Mouse (Mus musculus): ENCODE measurements at regions not wholly inside any gene's neighbourhood (a gene's known extent, or its start where the extent isn't known, plus 50 kb on each side); places are given as distances from the start of the nearest gene placed in this dataset.

DNA sequence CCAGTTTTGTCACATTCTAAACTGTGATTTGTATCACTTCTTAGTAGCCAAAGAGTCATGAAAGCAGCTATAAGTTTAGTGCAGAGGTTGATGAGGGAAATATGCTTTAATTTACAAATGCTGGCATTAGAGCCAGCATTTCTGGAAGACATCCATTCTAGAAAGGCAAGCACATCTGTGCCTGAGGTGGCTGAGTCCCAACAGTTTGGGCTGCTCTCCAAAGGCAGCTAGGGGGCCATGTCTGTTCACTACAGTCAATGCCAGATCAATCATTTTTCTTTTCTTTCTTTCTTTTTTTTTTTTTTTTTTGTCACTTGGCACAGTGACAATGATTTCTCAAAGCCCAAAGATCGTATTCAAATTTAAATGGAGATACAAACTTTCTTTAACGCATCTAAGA is 71.6 kb upstream of the Zic3 start:
- ATAC-seq (ENCODE audit: low FRiP score), result no peak

DNA sequence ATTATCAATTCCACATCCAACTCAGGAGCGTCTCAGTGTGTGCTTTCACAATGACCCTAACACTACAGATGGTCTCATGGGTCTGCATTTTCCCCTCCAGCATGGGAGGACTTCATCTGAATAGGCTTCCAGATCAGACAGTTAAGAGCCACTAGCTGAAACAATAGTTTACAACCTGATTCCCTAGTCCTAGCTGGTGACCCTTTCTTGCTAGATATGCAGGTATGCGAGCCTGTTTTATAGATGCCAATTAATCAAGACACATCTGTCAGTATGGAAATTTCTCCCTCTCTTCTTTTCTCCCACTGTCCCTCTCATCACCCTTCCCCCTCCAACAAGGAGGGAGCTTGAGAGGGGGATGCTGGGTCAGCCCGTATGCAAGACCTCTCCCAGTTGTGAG is 71.2 kb upstream of the Zic3 start:
- Histone ChIP-seq H3K4me1 (no peaks in the 10 kb centered on the region), H3K4me2 (no peak overlapping the region), H3K9me3 (replicated peaks) (no peaks in the 10 kb centered on the region), H3K27me3 (replicated peaks) (no peaks in the 10 kb centered on the region), H3K9ac (replicated peaks) (no peak overlapping the region), H3K36me3 (no peaks in the 10 kb centered on the region), H3K27ac (replicated peaks) (no peak overlapping the region), H3K4me3 (replicated peaks) (no peak overlapping the region)
- ATAC-seq (ENCODE audit: low FRiP score), result no peak
- WGBS, result 26% methylated on average over 3 of the region's 3 CpGs

More for the DNA sequence above, 71.6 kb upstream of the Zic3 start:
- no peaks in the 10 kb centered on the region for H3K4me1 ChIP-seq
- no peaks in the 10 kb centered on the region for H3K27me3 ChIP-seq (replicated peaks)
- WGBS, result 54% methylated on average over 2 of the region's 2 CpGs
- H3K36me3 ChIP-seq, result no peaks in the 10 kb centered on the region
- no peak overlapping the region for H3K27ac ChIP-seq (replicated peaks)
- no peak overlapping the region for H3K4me3 ChIP-seq (replicated peaks)
- no peaks in the 10 kb centered on the region for H3K9me3 ChIP-seq (replicated peaks)
- no peak overlapping the region for H3K9ac ChIP-seq (replicated peaks)
- H3K4me2 ChIP-seq, result no peak overlapping the region

DNA sequence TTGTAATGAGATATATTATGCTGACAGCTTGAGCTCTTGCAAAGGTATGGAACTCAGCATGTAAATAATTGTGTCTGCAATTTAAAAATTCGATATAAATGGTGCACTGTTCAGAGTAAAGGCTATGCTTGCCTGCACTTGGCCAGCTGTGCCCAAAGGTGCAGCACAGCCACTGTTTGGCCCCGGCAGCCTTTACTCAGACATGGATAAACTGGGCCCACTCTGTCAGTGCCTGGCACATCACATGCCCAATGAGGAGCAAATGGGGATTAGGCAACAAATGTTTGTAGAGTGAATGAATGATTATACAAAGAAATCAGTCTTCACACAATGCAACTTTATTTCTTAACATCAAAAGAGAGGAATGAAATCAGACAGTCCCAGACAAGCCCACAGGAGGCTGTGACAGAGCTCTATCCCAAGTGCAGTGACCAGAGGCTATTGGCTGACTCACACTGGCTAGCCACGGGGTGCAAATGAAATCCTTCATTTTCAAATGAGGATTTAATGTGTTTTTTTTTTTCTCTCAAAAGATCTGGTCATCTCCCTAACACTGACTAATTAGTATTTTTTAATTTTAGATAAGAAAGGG is 67.8 kb upstream of the Zic3 start:
- H3K9ac ChIP-seq (replicated peaks), result no peak overlapping the region
- H3K27me3 ChIP-seq (replicated peaks), result no peaks in the 10 kb centered on the region
- no peaks in the 10 kb centered on the region for H3K9me3 ChIP-seq (replicated peaks)
- H3K4me2 ChIP-seq, result no peak overlapping the region
- no peak for ATAC-seq (ENCODE audit: low FRiP score)
- H3K4me1 ChIP-seq, result no peaks in the 10 kb centered on the region
- WGBS, result 31% methylated on average over 3 of the region's 3 CpGs
- H3K27ac ChIP-seq (replicated peaks), result no peak overlapping the region
- no peak overlapping the region for H3K4me3 ChIP-seq (replicated peaks)
- H3K36me3 ChIP-seq, result no peaks in the 10 kb centered on the region
